Mouse (Mus musculus) MEL (cell line): ENCODE results near the gene Usp15.

Source experiments
- CTCF ChIP-seq, 3 experiments: IDR thresholded peaks in 2 of 3; conservative IDR thresholded peaks in 1 of 3; 2 replicates each; pipeline ENCODE4 v1.5.1; 2011 to 2012; ENCODE audit warnings: low read length in 3 of 3, low read depth in 2 of 3, mild to moderate bottlenecking in 2 of 3, improper control_type of control experiment in 1 of 3, inconsistent platforms in 1 of 3, mixed read lengths in 1 of 3, moderate library complexity in 1 of 3; ENCODE audit not compliant: control insufficient read depth in 1 of 3, insufficient read depth in 1 of 3, poor library complexity in 1 of 3, severe bottlenecking in 1 of 3
- HCFC1 ChIP-seq: IDR thresholded peaks from 2 replicates; pipeline ENCODE4 v1.6.1; 2012; ENCODE audit warnings: low read depth, mild to moderate bottlenecking, inconsistent platforms, low read length, improper control_type of control experiment, moderate library complexity
- MAX ChIP-seq: IDR thresholded peaks from 2 replicates; pipeline ENCODE4 v1.6.1; 2011; ENCODE audit warnings: low read length, improper control_type of control experiment
- MAZ ChIP-seq: IDR thresholded peaks from 2 replicates; pipeline ENCODE4 v1.6.1; 2012; ENCODE audit warnings: low read depth, mild to moderate bottlenecking, inconsistent platforms, low read length, improper control_type of control experiment
- MXI1 ChIP-seq: IDR thresholded peaks from 2 replicates; pipeline ENCODE4 v1.6.1; 2011; ENCODE audit warnings: mild to moderate bottlenecking, low read depth, low read length, improper control_type of control experiment
- MYC ChIP-seq: IDR thresholded peaks from 2 replicates; pipeline ENCODE4 v1.6.1; 2011; ENCODE audit warnings: low read depth, mild to moderate bottlenecking, low read length, improper control_type of control experiment, moderate library complexity
- POLR2A ChIP-seq, 2 experiments: IDR thresholded peaks; 2 replicates each; pipeline ENCODE4 v1.6.1; 2011 to 2012; ENCODE audit warnings: low read length in 2 of 2, mild to moderate bottlenecking in 2 of 2, control low read depth in 1 of 2, improper control_type of control experiment in 1 of 2, low read depth in 1 of 2, moderate library complexity in 1 of 2; ENCODE audit not compliant: control insufficient read depth in 1 of 2, insufficient read depth in 1 of 2, poor library complexity in 1 of 2
- RAD21 ChIP-seq: IDR thresholded peaks from 2 replicates; pipeline ENCODE4 v1.6.1; 2011; ENCODE audit warnings: mild to moderate bottlenecking, low read depth, low read length, improper control_type of control experiment
- SIN3A ChIP-seq: IDR thresholded peaks from 2 replicates; pipeline ENCODE4 v1.6.1; 2012; ENCODE audit warnings: low read length, improper control_type of control experiment, inconsistent platforms
- USF1 ChIP-seq: IDR thresholded peaks from 2 replicates; pipeline ENCODE4 v1.6.1; 2014; ENCODE audit warnings: low read depth, mild to moderate bottlenecking, inconsistent platforms, low read length, improper control_type of control experiment, moderate library complexity

DNA sequence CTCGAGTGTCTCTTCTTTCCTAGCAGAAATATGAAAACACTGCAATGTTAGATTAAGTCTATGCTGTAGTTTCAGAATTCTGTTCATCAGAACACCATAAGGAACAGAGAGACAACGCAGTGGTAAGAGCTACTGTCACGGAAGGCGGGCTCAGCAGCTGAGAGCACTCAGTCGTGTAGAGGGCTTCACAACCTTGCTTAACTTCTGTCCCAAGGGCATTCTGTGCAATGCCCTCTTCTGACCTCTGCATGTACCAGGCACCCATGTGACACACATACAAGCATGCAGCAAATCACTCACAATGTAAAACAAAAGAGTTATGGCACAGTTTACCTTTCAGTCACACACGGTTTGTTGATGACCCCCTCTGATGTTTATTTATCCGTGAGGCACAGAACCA, 37.5 kb downstream of the Usp15 start:
- TF ChIP-seq USF1 (no peak), MAX (no peak), HCFC1 (no peak), SIN3A (no peak), RAD21 (no peak), MXI1 (no peak), POLR2A (IDR thresholded peaks at IDR 0.05; ENCODE audit: control insufficient read depth in 1 of 2, insufficient read depth in 1 of 2, low read depth in 1 of 2, low read length in 2 of 2, poor library complexity in 1 of 2) (no peak), MYC (no peak), CTCF (IDR thresholded peaks at IDR 0.05 in 2 of 3, conservative IDR thresholded peaks at IDR 0.05 in 1 of 3; ENCODE audit: control insufficient read depth in 1 of 3, insufficient read depth in 1 of 3, low read depth in 2 of 3, low read length in 3 of 3, poor library complexity in 1 of 3, severe bottlenecking in 1 of 3) (no peak), MAZ (no peak)
